Mouse (Mus musculus) brown adipose tissue, adult 24 weeks (tissue): ENCODE measurements around the gene Gnai2. TPM values are rescaled to one million over a fixed set of nuclear protein-coding genes. Genes with fewer than 3 reads are reported as not detected.

ENCODE experiments used
- H3K27ac ChIP-seq: fragments of 200-500 bp; replicated peaks from 2 replicates; pipeline ENCODE4 v1.5.1; 2012; ENCODE audit warnings: low read depth, mild to moderate bottlenecking, low read length
- H3K4me1 ChIP-seq: fragments of 200-500 bp; 2 replicates; pipeline ENCODE4 v1.6.1; 2012; ENCODE audit warnings: low read length, mixed read lengths; ENCODE audit not compliant: control insufficient read depth, insufficient read depth, insufficient read length
- H3K4me3 ChIP-seq: fragments of 200-500 bp; 2 replicates; pipeline ENCODE4 v1.5.1; 2012; ENCODE audit warnings: low read depth, mild to moderate bottlenecking, low read length, moderate library complexity; ENCODE audit not compliant: insufficient read depth
- polyA plus RNA-seq: library from polyadenylated mRNA; stranded (reverse); fragments of >200 nt; gene quantifications from 2 replicates; pipeline ENCODE4 v1.2.4, GENCODE M21; 2012; ENCODE audit not compliant: missing spikeins, insufficient read depth, insufficient read length

Gnai2 gene
- polyA plus RNA-seq, 1 experiment, result 112 TPM

- Histone ChIP-seq H3K27ac (peak overlapping the region; percentile 88), H3K4me1 (peaks cover 38% of the 10 kb centered on the region), H3K4me3 (peak overlapping the region; percentile 24)
Measured at GRCm38 (mm10) chr9:107629411-107629730, 5.8 kb downstream of the Gnai2 start.

GRCm38 (mm10) chr9:107628721-107629410, 6.3 kb downstream of the Gnai2 start:
- Histone ChIP-seq H3K4me1 (peaks cover 42% of the 10 kb centered on the region), H3K4me3 (peak overlapping the region; percentile 49), H3K27ac (peak overlapping the region; percentile 88)

- Histone ChIP-seq H3K4me1 (peaks cover 46% of the 10 kb centered on the region), H3K4me3 (peak overlapping the region; percentile 49), H3K27ac (peak overlapping the region; percentile 79)
Measured at GRCm38 (mm10) chr9:107627387-107628255, 7.5 kb downstream of the Gnai2 start.

GRCm38 (mm10) chr9:107626844-107627277, 8.3 kb downstream of the Gnai2 start:
- H3K4me1 ChIP-seq, result peaks cover 43% of the 10 kb centered on the region
- H3K27ac ChIP-seq, result peak overlapping the region; percentile 83
- H3K4me3 ChIP-seq, result peak overlapping the region; percentile 21

GRCm38 (mm10) chr9:107626158-107626843, 8.9 kb downstream of the Gnai2 start:
- peak overlapping the region; percentile 83 for H3K27ac ChIP-seq
- peaks cover 40% of the 10 kb centered on the region for H3K4me1 ChIP-seq
- peak overlapping the region; percentile 21 for H3K4me3 ChIP-seq

GRCm38 (mm10) chr9:107625351-107626128, 9.6 kb downstream of the Gnai2 start:
- Histone ChIP-seq H3K27ac (peak overlapping the region; percentile 86), H3K4me3 (0 out of 2 replicates have a peak overlapping the region, but pooled peaks have one; percentile 17), H3K4me1 (peaks cover 41% of the 10 kb centered on the region)

GRCm38 (mm10) chr9:107624951-107625350, 10.2 kb downstream of the Gnai2 start:
- Histone ChIP-seq H3K27ac (peak overlapping the region; percentile 86), H3K4me3 (peak overlapping the region; percentile 17), H3K4me1 (peaks cover 43% of the 10 kb centered on the region)

- Histone ChIP-seq H3K27ac (peak overlapping the region; percentile 86), H3K4me3 (peak overlapping the region; percentile 17), H3K4me1 (peaks cover 42% of the 10 kb centered on the region)
Measured at GRCm38 (mm10) chr9:107624539-107624938, 10.6 kb downstream of the Gnai2 start.

GRCm38 (mm10) chr9:107620954-107621353, 14.2 kb downstream of the Gnai2 start:
- Histone ChIP-seq H3K4me3 (no peak overlapping the region), H3K4me1 (peaks cover 45% of the 10 kb centered on the region), H3K27ac (peak overlapping the region; percentile 28)

GRCm38 (mm10) chr9:107619546-107619879, 15.7 kb downstream of the Gnai2 start:
- H3K27ac ChIP-seq, result peak overlapping the region; percentile 63; the same call in 1 of the 2 replicates
- peaks cover 34% of the 10 kb centered on the region for H3K4me1 ChIP-seq
- H3K4me3 ChIP-seq, result no peak overlapping the region

GRCm38 (mm10) chr9:107618778-107619545, 16.2 kb downstream of the Gnai2 start:
- Histone ChIP-seq H3K4me3 (no peak overlapping the region), H3K27ac (peak overlapping the region; percentile 63), H3K4me1 (peaks cover 31% of the 10 kb centered on the region)

- Histone ChIP-seq H3K27ac (peak overlapping the region; percentile 63), H3K4me3 (no peak overlapping the region), H3K4me1 (peaks cover 26% of the 10 kb centered on the region)
Measured at GRCm38 (mm10) chr9:107618098-107618497, 17.1 kb downstream of the Gnai2 start.

- H3K4me3 ChIP-seq, result no peak overlapping the region
- H3K4me1 ChIP-seq, result peaks cover 26% of the 10 kb centered on the region
- H3K27ac ChIP-seq, result peak overlapping the region; percentile 63
Measured at GRCm38 (mm10) chr9:107617461-107617860, 17.7 kb downstream of the Gnai2 start.

- H3K27ac ChIP-seq, result no peak overlapping the region
- no peak overlapping the region for H3K4me3 ChIP-seq
- H3K4me1 ChIP-seq, result peaks cover 27% of the 10 kb centered on the region
Measured at GRCm38 (mm10) chr9:107615035-107615434, 20.1 kb downstream of the Gnai2 start.
